Mouse (Mus musculus) CH12.LX (cell line): ENCODE measurements around the gene Sh2d4b. TPM values are rescaled to one million over a fixed set of nuclear protein-coding genes. Genes with fewer than 3 reads are reported as not detected.

ENCODE experiments used
- DNase-seq: peaks from one replicate; pipeline ENCODE4 v3.0.0-alpha.2; 2013; ENCODE audit errors: extremely low read depth
- H3K27ac ChIP-seq: 2 replicates; pipeline ENCODE4 v1.5.1; 2012; ENCODE audit warnings: low read depth, mild to moderate bottlenecking, control low read depth, moderate library complexity; ENCODE audit not compliant: insufficient read depth
- H3K27me3 ChIP-seq: replicated peaks from 2 replicates; pipeline ENCODE3; 2012; ENCODE audit warnings: inconsistent platforms
- H3K36me3 ChIP-seq, 2 experiments: replicated peaks in 1 of 2; 2 replicates each; pipeline versions ENCODE3 to v1.6.1; 2012; ENCODE audit warnings: inconsistent platforms in 1 of 2, low read length in 1 of 2, mild to moderate bottlenecking in 1 of 2, mixed read lengths in 1 of 2, moderate library complexity in 1 of 2; ENCODE audit not compliant: control insufficient read depth in 1 of 2, insufficient read depth in 1 of 2
- H3K4me1 ChIP-seq, 2 experiments: 2 replicates each; pipeline ENCODE4 v1.6.1; 2012; ENCODE audit warnings: inconsistent platforms in 1 of 2, moderate library complexity in 1 of 2; ENCODE audit not compliant: insufficient read depth in 2 of 2, control insufficient read depth in 1 of 2
- H3K4me2 ChIP-seq: 2 replicates; pipeline ENCODE4 v1.6.1; 2012; ENCODE audit warnings: low read depth, mild to moderate bottlenecking, control low read depth; ENCODE audit not compliant: poor library complexity, insufficient read depth, severe bottlenecking
- H3K4me3 ChIP-seq, 3 experiments: fragments of 150-350 bp in 1 of 3; sonication (generic) in 1 of 3; replicated peaks in 1 of 3; 2 replicates each; pipeline versions ENCODE3 to v1.5.1; 2011 to 2012; ENCODE audit warnings: low read depth in 2 of 3, low read length in 2 of 3, mild to moderate bottlenecking in 2 of 3, moderate library complexity in 2 of 3, control low read depth in 1 of 3, improper control_type of control experiment in 1 of 3, inconsistent platforms in 1 of 3, mixed read lengths in 1 of 3; ENCODE audit not compliant: poor library complexity in 1 of 3
- H3K79me2 ChIP-seq: replicated peaks from 2 replicates; pipeline ENCODE4 v1.6.1; 2012; ENCODE audit warnings: mild to moderate bottlenecking, moderate library complexity; ENCODE audit not compliant: control insufficient read depth, poor library complexity, insufficient read depth, severe bottlenecking; ENCODE audit errors: extremely low read depth
- H3K9ac ChIP-seq: 2 replicates; pipeline ENCODE4 v1.6.1; 2012; ENCODE audit warnings: low read depth, mild to moderate bottlenecking, control low read depth, moderate library complexity; ENCODE audit not compliant: insufficient read depth
- H3K9me3 ChIP-seq: replicated peaks from 2 replicates; pipeline ENCODE3; 2012; ENCODE audit warnings: low read length, inconsistent platforms, mixed read lengths
- BHLHE40 ChIP-seq: IDR thresholded peaks from 2 replicates; pipeline ENCODE4 v1.6.1; 2011; ENCODE audit warnings: mild to moderate bottlenecking, low read depth, low read length, improper control_type of control experiment
- CHD2 ChIP-seq: IDR thresholded peaks from 2 replicates; pipeline ENCODE4 v1.6.1; 2011; ENCODE audit warnings: low read length, improper control_type of control experiment
- ELF1 ChIP-seq: IDR thresholded peaks from 2 replicates; pipeline ENCODE4 v1.6.1; 2014; ENCODE audit warnings: low read depth, mild to moderate bottlenecking, inconsistent platforms, low read length, improper control_type of control experiment
- EP300 ChIP-seq: IDR thresholded peaks from 2 replicates; pipeline ENCODE4 v1.6.1; 2011; ENCODE audit warnings: low read length, improper control_type of control experiment
- ETS1 ChIP-seq: conservative IDR thresholded peaks from 2 replicates; pipeline ENCODE4 v1.6.1; 2012; ENCODE audit warnings: low read depth, mild to moderate bottlenecking, inconsistent platforms, low read length, improper control_type of control experiment, moderate library complexity
- IRF4 ChIP-seq: IDR thresholded peaks from 2 replicates; pipeline ENCODE4 v1.6.1; 2014; ENCODE audit warnings: low read depth, mild to moderate bottlenecking, inconsistent platforms, low read length, improper control_type of control experiment
- JUND ChIP-seq: conservative IDR thresholded peaks from 2 replicates; pipeline ENCODE4 v1.6.1; 2011; ENCODE audit warnings: low read depth, low read length, improper control_type of control experiment
- KAT2A ChIP-seq: IDR thresholded peaks from 2 replicates; pipeline ENCODE4 v1.6.1; 2012; ENCODE audit warnings: low read length, improper control_type of control experiment, inconsistent platforms; ENCODE audit not compliant: insufficient replicate concordance
- MAZ ChIP-seq: IDR thresholded peaks from 2 replicates; pipeline ENCODE4 v1.6.1; 2012; ENCODE audit warnings: low read depth, mild to moderate bottlenecking, inconsistent platforms, low read length, improper control_type of control experiment, moderate library complexity
- MYC ChIP-seq: IDR thresholded peaks from 2 replicates; pipeline ENCODE4 v1.6.1; 2011; ENCODE audit warnings: low read depth, mild to moderate bottlenecking, improper control_type of control experiment, low read length
- NRF1 ChIP-seq: IDR thresholded peaks from 2 replicates; pipeline ENCODE4 v1.6.1; 2014; ENCODE audit warnings: low read depth, mild to moderate bottlenecking, inconsistent platforms, low read length, improper control_type of control experiment, moderate library complexity
- POLR2AphosphoS2 ChIP-seq: IDR thresholded peaks from 2 replicates; pipeline ENCODE4 v1.6.1; 2011; ENCODE audit warnings: low read depth, low read length, improper control_type of control experiment
- RAD21 ChIP-seq: IDR thresholded peaks from 2 replicates; pipeline ENCODE4 v1.6.1; 2011; ENCODE audit warnings: low read depth, mild to moderate bottlenecking, low read length, improper control_type of control experiment, moderate library complexity
- SMC3 ChIP-seq: IDR thresholded peaks from 2 replicates; pipeline ENCODE4 v1.6.1; 2011; ENCODE audit warnings: low read depth, low read length, improper control_type of control experiment
- TBP ChIP-seq: conservative IDR thresholded peaks from 2 replicates; pipeline ENCODE4 v1.6.1; 2011; ENCODE audit warnings: low read depth, low read length, improper control_type of control experiment
- USF1 ChIP-seq: IDR thresholded peaks from 2 replicates; pipeline ENCODE4 v1.6.1; 2014; ENCODE audit warnings: low read depth, mild to moderate bottlenecking, inconsistent platforms, low read length, improper control_type of control experiment
- USF2 ChIP-seq: conservative IDR thresholded peaks from 2 replicates; pipeline ENCODE4 v1.6.1; 2011; ENCODE audit warnings: low read depth, low read length, improper control_type of control experiment
- ZC3H11A ChIP-seq: IDR thresholded peaks from 2 replicates; pipeline ENCODE4 v1.6.1; 2012; ENCODE audit warnings: low read depth, mild to moderate bottlenecking, inconsistent platforms, low read length, improper control_type of control experiment
- ZKSCAN1 ChIP-seq: IDR thresholded peaks from 2 replicates; pipeline ENCODE4 v1.6.1; 2012; ENCODE audit warnings: low read depth, inconsistent platforms, low read length, improper control_type of control experiment, borderline replicate concordance
- ZMIZ1 ChIP-seq: IDR thresholded peaks from 2 replicates; pipeline ENCODE4 v1.6.1; 2012; ENCODE audit warnings: low read depth, mild to moderate bottlenecking, inconsistent platforms, low read length, improper control_type of control experiment
- ZNF384 ChIP-seq: IDR thresholded peaks from 2 replicates; pipeline ENCODE4 v1.6.1; 2012; ENCODE audit warnings: low read depth, low read length, improper control_type of control experiment, inconsistent platforms
- dilution Hi-C: fragments of 300-500 bp; cut with MboI; formaldehyde crosslinking; loops from 2 replicates; pipeline ENCODE4 v1.14.3; 2020; ENCODE audit warnings: low sequenced_read_pairs; ENCODE audit not compliant: extremely low pct_unique_long_range_greater_than_20kb, extremely low pct_ligation_motif_present
- in situ Hi-C: fragments of 300-500 bp; cut with MboI; formaldehyde crosslinking; loops from 3 replicates; pipeline ENCODE4 v1.14.3; 2019; ENCODE audit warnings: low sequenced_read_pairs, low pct_ligation_motif_present, low pct_unique_long_range_greater_than_20kb, mixed read lengths
- polyA plus RNA-seq: library from polyadenylated mRNA; unstranded; fragments of >175 nt; gene quantifications from 2 replicates; pipeline ENCODE4 v1.2.1, GENCODE M21; 2012; ENCODE audit warnings: low read depth; ENCODE audit not compliant: insufficient read length
- total RNA-seq, 2 experiments: library from RNA; depleted of rRNA; stranded (reverse); fragments of 300-350 nt in 1 of 2; fragments of >200 nt in 1 of 2; gene quantifications; 2 replicates each; pipeline ENCODE4 v1.2.3; 2012 to 2014

The Sh2d4b gene
- total and polyA plus RNA-seq, 3 experiments: 0.04 to 0.17 TPM; not detected in 1

DNA sequence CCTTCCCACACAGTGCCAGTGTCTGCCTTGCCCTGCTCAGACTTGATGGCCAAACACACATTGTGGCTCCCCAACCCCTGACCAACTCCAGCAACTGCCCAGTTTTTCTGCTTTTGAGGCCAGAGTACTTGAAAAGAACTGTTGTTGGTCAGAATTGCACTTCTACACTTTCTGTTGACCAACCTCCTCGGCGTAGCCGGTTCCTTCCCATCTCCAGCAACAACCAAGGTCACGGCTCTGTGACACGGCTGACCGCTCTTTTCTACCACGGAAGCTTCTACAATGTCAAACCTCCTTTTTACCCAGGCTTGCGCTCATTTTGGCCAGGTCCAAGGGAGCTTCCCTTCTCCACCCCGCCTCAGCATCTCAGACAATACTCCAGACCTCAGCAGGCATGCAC, 39.2 kb upstream of the Sh2d4b start:
- peaks cover 3% of the 10 kb centered on the region for H3K79me2 ChIP-seq
- H3K4me2 ChIP-seq: no peak overlapping the region
- H3K9me3 ChIP-seq: no peaks in the 10 kb centered on the region
- dilution Hi-C loops: no loop called here
- no peaks in the 10 kb centered on the region for H3K27me3 ChIP-seq
- no peak for DNase-seq
- in situ Hi-C loops: no loop called here
- no peak for TF ChIP-seq MAZ
- no peak for TF ChIP-seq ZC3H11A
- TF ChIP-seq BHLHE40: no peak
- no peak for TF ChIP-seq ELF1
- no peak for TF ChIP-seq ZMIZ1
- TF ChIP-seq CHD2: no peak
- TF ChIP-seq USF2: no peak
- H3K9ac ChIP-seq: no peak overlapping the region
- H3K4me1 ChIP-seq: peaks cover 33 to 99% of the 10 kb centered on the region in 2 experiments
- H3K27ac ChIP-seq: no peak overlapping the region
- H3K4me3 ChIP-seq: no peak overlapping the region
- peaks cover 2 to 78% of the 10 kb centered on the region in 2 experiments for H3K36me3 ChIP-seq

DNA sequence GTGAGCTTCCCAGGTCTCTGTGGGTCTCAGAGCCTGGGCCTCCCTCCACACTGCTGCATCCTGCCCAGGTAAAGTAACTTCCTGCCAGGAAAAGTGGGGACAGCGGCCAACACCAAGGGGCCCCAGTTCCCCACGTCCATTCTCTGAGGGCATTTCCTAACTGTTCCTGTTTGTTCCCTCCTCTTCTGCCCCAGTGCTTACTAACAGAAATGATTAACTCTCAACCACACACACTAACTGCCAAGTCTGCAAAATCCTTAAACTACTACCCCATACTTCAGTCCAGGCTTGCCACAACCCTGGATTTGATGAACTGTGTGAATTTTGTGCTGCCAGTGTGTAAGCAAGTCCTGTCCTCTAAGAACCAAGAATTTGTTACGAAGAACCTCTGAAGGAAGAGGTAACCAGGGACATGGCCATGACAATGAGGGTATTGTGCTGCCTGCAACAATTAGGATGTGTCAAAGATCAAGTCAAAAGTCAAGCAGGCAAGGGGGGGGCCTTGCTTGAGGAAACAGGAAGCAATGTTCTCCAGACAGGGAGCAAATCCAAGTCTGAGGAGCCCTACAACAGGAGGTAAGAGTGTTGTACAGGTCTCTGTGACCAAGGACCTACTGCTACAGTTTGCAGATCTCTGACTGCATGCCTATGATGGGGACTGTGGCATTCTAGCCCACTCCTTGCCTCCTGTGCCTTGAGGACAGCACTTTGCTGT, 38.2 kb upstream of the Sh2d4b start:
- TF ChIP-seq NRF1 (no peak), USF2 (no peak)
- TF ChIP-seq, all 38 proteins: peak for 0
- H3K27ac ChIP-seq: no peak overlapping the region
- in situ Hi-C loops: no loop called here
- no peak for DNase-seq
- peaks cover 27 to 97% of the 10 kb centered on the region in 2 experiments for H3K4me1 ChIP-seq
- H3K27me3 ChIP-seq: no peaks in the 10 kb centered on the region
- H3K9ac ChIP-seq: no peak overlapping the region
- dilution Hi-C loops: no loop called here
- no peaks in the 10 kb centered on the region for H3K9me3 ChIP-seq
- no peak overlapping the region for H3K4me2 ChIP-seq
- peaks cover 3% of the 10 kb centered on the region for H3K79me2 ChIP-seq
- no peak overlapping the region for H3K4me3 ChIP-seq
- H3K36me3 ChIP-seq: peaks cover 6 to 77% of the 10 kb centered on the region in 2 experiments

DNA sequence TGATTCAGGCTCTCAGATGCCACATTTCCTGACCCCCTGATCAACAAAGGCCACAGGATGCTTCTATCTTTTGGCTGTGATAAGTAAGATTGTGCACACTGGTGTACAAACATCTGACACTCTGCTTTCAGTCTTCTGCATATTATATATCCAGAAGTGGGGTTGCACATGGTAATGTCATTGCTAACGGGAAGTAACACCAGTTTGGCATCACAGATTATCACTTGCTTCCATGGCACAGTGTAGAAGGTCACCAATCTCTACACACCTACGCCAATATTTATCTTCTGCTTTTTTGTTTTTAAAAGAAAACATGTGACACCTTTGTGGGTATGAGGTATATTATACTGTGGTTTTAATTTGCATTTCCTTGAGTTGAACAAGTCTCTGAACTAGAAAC, 36.9 kb upstream of the Sh2d4b start:
- Histone ChIP-seq H3K36me3 (peaks cover 6 to 75% of the 10 kb centered on the region in 2 experiments), H3K27ac (no peak overlapping the region), H3K4me1 (peaks cover 24 to 91% of the 10 kb centered on the region in 2 experiments), H3K79me2 (peaks cover 6% of the 10 kb centered on the region), H3K27me3 (no peaks in the 10 kb centered on the region), H3K9ac (no peak overlapping the region), H3K4me2 (no peak overlapping the region), H3K9me3 (no peaks in the 10 kb centered on the region), H3K4me3 (no peak overlapping the region)
- no peak for TF ChIP-seq IRF4
- no peak for TF ChIP-seq EP300
- TF ChIP-seq ZKSCAN1: no peak
- no peak for TF ChIP-seq USF2
- TF ChIP-seq JUND: no peak
- no peak for TF ChIP-seq ETS1
- no peak for TF ChIP-seq ZMIZ1
- TF ChIP-seq MYC: no peak
- no peak for TF ChIP-seq USF1
- TF ChIP-seq ZNF384: no peak
- no peak for TF ChIP-seq POLR2AphosphoS2
- TF ChIP-seq RAD21: no peak
- no peak for TF ChIP-seq SMC3
- no peak for TF ChIP-seq TBP
- TF ChIP-seq KAT2A: no peak
- no peak for DNase-seq
- dilution Hi-C loops (no loop called here), in situ Hi-C loops (no loop called here)
